Mouse (Mus musculus) retina, embryonic 14.5 days (tissue): Measurements from ENCODE around the gene Magi1.

ENCODE experiments used
- DNase-seq: peaks from one replicate; pipeline ENCODE4 v3.0.0-alpha.2; 2015; ENCODE audit warnings: low spot score

Gene Magi1

DNA sequence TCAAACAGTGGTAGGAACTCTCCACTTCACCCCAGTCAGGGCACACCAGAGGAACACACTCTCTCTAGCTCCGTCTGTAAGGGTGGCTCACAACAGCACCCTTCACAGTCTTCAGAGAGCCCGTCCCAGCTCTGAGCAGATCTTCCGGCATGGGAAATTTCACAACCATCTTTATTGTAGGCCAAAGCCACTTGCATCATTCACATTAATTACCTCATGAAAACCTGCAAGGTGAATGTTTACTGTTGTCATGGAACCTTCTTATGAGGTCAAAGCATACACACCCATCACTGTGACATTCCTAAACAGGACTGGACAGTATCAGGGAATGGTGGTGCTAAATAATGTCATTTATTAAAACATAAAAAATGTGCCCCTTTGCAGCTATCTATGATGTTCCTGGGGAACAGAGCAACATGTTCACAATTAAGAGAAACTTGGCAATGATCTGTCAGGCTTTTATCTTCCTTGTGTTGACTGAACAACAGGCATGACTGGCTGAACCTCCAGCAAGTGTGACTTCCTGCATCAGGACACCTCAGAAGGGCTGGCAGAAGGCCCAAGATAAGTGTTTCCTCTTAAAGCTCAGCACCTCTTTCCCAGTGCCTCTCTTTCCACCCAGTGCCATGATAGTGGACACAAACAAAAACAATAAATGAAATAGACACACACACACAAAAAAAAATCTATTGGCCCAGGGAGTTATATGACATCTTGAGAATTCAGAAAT is 125.4 kb downstream of the Magi1 start:
- no peak for DNase-seq

- DNase-seq, result no peak
Measured at GRCm38 (mm10) chr6:94155996-94156395, 127.7 kb downstream of the Magi1 start.

GRCm38 (mm10) chr6:94154854-94155601 is 128.7 kb downstream of the Magi1 start:
- no peak for DNase-seq

DNA sequence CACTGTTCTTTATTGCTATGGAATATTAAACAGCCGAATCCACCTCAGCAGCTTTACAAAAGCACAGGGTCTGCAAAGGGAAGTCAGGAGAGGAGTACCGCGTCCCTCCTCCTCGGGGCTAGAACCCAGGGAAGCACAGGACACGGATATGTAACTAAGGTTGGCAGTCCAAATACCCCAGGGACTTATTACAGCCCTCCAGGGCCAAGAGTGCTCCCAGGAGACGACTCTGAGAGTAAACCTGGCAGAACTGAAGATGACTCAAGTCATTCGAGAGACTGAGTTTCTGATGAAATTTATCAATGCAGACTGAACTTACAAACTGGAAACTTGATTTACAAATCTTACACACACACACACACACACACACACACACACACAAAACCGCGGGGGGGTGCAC is 130.8 kb downstream of the Magi1 start:
- no peak for DNase-seq

DNA sequence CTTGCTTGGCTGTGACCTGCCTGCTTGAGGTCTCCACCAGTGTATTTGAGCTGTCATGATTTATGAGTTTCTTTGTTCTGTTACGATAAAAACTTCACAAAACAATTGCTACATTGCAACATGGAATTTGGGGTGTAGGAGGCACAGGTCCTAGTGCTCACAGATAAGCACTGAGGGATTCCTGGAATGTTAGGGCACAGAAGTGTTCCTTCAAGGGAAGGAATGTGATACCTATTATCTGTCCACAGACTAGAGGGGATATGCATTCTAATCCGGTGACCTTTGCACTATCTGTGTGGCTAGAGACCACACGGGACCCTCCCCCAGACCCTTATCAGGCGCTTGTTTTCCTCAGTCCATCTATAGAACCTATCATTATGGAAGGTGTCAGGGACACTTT is 132.8 kb downstream of the Magi1 start:
- DNase-seq, result no peak

GRCm38 (mm10) chr6:94149800-94150199 is 133.9 kb downstream of the Magi1 start:
- peak; percentile 35 for DNase-seq

- DNase-seq, result no peak
Measured at GRCm38 (mm10) chr6:94146206-94146493, 137.6 kb downstream of the Magi1 start.

- no peak for DNase-seq
Measured at GRCm38 (mm10) chr6:94145430-94146205, 138.1 kb downstream of the Magi1 start.

DNA sequence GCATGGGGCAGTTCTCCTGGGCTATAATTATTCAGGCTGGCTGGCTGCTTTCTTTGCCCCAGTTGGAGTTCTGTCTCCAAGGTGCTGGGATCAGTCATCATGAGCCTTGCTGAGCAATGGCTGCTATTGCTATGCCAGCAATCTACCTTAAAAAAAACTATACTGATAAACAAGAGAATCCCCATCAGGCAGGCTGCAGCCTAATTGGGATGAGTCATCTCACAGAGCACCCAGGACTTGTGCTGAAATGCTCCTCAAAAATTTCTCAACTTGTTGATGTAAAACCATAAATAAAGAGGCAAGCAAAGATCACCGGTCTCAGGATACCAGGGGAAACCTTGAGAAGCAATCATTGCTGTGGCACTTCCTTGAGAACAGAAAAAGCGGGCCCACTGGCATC is 141.2 kb downstream of the Magi1 start:
- DNase-seq, result no peak

DNA sequence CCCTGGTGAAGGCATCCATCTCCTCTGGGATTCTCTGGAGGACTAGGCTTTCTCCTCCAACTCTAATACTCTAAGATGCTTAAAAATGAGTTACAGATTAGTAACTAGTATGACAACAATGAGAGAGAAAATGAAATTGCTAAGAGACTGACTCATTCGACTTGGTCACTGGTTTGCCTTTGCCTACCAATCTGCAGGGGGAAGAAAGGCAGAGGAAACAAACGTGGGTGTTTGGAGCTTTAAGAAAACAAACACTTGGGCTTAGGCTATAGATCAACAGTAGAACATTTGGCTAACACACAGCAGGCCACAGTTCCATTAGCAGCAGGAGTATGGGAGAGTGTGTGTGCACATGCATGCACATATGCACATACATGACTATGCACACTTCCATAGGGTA is 142.2 kb downstream of the Magi1 start:
- DNase-seq, result no peak

GRCm38 (mm10) chr6:94139952-94140414 is 143.7 kb downstream of the Magi1 start:
- peak; percentile 29 for DNase-seq

DNA sequence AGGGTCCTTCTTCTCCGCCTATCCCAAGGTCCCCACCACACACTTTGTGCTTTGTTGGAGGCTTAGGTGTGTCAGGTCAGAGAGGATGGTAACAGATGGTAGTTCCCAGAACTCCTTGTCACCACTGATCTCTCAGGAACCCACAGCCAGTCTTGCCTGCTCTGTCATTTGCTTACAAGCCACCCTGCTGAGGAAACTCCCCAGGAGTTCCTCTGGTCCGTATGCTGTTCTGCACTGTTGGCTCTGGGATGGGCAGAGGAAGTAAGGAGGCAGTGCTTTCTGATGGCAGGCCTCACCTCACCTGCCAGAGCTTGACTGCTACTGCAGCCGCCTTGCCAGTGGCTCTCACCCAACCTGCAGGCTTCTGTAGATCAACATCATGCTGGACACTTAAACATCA is 147.0 kb downstream of the Magi1 start:
- DNase-seq, result no peak

DNA sequence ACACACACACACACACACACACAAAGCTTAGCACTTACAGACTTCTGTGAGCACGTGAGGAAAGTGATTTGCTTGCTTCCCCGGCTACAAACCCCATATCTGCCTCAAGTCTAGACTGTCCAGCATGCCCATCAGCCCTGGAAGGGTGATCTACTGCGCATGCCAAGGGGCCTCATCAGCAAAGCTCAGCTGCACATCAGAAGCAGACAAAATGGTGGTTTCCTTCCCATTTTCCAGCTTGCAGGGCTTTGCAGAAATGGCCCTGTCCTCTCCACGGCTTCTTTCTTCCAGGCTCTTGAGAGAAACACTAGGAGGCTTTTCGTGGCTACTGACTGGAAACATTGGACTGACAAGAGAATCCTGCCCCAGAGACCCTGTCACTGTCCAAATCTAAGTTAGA is 149.6 kb downstream of the Magi1 start:
- peak; percentile 69 for DNase-seq

GRCm38 (mm10) chr6:94131999-94132398 is 151.7 kb downstream of the Magi1 start:
- DNase-seq, result peak; percentile 26

GRCm38 (mm10) chr6:94130389-94130788 is 153.3 kb downstream of the Magi1 start:
- no peak for DNase-seq

- DNase-seq, result no peak
Measured at GRCm38 (mm10) chr6:94126763-94127162, 157.0 kb downstream of the Magi1 start.

- DNase-seq, result no peak
Measured at GRCm38 (mm10) chr6:94125144-94125543, 158.6 kb downstream of the Magi1 start.

DNA sequence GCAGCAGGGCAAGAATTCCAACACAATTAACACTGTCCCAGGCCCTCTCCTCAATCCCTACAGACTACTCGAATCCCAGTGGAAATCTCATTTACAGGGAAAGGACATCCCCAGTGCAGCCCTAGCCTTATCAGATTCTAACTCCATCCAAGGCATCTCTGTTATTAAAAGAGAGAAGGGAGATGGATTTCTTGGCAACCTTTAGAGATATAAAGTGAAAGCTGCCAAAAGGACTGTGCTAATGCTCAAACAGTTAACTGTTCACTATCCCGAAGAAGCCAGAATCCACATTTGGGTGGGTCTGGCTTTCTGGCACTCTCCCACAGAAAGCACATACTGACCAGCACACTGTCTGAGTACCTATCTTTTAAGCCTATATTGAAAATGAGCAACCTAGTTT is 159.4 kb downstream of the Magi1 start:
- DNase-seq, result no peak

- peak; percentile 55 for DNase-seq
Measured at GRCm38 (mm10) chr6:94122566-94123150, 161.1 kb downstream of the Magi1 start.

DNA sequence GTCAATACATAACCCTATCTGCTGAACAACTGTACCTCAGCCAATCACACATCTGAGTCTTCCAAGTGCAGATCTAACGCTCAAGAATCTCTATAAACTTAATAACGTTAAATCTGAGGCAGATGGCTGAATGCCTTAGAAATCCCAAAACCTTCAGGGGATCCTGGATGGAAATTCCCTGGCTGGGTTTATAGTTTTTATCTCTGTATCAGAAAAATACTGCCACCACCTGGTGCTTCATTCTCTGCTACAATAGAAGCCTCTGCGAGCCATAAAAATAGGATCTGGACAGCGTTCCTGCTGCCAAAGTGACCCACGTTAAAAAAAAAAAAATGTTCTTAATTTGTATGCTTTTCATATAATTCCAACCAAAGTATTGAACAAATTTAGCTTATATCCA is 162.2 kb downstream of the Magi1 start:
- DNase-seq, result no peak

DNA sequence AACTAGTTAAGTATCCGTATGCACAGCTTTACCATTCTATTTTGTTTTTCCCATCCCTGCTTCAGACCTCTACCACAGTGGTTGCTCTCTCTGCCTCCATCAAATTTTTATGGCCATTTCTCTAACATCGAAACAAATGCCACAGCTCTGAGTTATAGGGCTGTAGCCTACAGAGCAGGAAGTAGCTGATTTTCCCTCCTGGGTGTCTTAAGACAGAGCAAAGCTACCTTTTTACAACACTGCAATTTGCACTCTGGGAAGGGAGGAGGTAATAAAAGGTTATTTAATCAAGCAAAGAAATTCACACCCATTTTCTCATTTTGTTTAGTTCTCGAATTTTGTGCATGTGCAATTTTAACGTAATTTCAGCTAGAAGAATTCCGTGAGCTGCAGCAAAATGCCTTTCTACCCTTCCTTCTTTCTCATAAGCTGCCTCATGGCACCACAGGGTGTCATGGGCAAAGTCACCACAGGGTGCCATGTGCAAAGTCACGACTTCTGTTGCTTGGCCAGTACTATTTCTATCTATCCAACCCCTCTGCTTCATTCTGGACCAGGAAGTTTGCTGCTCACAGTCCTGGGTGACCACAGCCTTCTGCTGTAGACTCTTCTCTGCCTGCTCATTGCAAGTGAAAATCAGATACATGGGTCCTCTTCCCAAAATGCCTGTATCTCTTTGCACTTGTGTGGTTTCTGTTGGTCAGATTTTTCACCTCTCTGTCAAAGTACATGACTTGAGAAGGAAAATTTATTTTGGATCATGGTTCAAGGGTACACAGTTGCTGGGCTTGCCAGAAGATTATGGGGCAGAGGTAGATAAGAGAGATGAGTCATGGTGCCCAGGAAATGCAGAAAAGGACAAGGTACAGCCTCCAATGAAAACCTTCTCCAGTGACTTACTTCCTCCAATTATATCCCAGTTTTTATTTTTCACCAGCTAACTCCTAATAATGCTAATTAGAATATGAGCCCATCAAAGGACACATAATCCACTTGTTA is 167.0 kb downstream of the Magi1 start:
- no peak for DNase-seq
